Mouse (Mus musculus) myocyte (in vitro differentiated cells): ENCODE measurements around the gene Rpl3l.

Experiments used
- POLR2A ChIP-seq: IDR thresholded peaks from one replicate; pipeline ENCODE4 v1.6.1; 2011; ENCODE audit warnings: low read depth, mild to moderate bottlenecking, control low read depth, moderate library complexity; ENCODE audit not compliant: insufficient read length
- USF1 ChIP-seq: IDR thresholded peaks from one replicate; pipeline ENCODE4 v1.6.1; 2011; ENCODE audit warnings: low read depth, mild to moderate bottlenecking, control low read depth, moderate library complexity

DNA sequence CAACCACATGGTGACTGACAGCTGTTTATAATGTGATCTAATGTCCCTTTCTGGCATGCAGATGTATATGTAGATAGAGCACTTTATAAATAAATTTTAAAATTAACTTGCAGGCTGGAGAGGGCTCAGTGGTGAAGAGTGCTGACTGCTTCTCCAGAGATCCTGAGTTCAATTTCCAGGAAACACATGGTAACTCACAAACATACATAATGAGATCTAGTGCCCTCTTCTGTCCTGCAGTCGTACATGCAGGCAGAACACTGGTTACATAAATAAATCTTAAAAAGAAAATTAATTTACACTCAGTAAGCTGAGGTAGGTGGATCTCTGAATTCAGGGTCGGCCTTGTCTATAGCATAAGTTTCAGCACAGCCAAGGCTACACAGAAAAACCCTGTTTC lies 19.0 kb upstream of the Rpl3l start:
- TF ChIP-seq POLR2A (no peak), USF1 (no peak)
